Mouse (Mus musculus): ENCODE measurements around the gene Gucy2g. TPM values are rescaled to one million over a fixed set of nuclear protein-coding genes. Genes with fewer than 3 reads are reported as not detected.
A peak's percentile ranks its signal among the peaks of the same experiment; 100 is the strongest.

Gene Gucy2g
- polyA plus RNA-seq, 1 experiment from 2014 or later: 0.05 TPM

DNA sequence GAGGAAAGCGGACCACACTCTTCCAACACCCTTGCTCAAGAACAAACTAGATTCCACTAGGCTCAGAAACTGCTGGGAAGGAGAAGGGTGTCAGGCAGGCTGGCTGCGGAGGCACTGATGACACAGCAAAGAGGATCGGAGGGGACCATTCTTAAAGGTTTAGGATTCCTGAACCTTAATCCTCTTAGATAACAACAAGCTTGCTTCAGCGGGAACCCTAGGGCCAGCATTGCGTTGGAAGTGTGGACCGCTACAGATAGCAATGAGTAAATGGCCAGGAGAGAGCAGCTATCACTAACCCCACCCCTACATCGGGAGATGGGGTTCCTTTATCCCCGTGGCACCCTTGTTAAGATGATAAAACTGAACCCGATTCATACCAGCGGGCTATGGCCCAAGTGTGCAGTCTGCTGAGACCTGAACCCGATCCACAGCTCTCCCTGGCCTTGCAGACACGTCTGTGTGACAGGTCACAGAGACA, 22.3 kb downstream of the Gucy2g start:
- ATAC-seq (ENCODE audit: insufficient read depth, low FRiP score): peak; percentile 54
- no peaks in the 10 kb centered on the region for H3K36me3 ChIP-seq (ENCODE audit: control insufficient read depth, insufficient read depth, low read length)
- no peaks in the 10 kb centered on the region for H3K27me3 ChIP-seq (ENCODE audit: control insufficient read depth, insufficient read depth, low read length)
- peaks cover 6% of the 10 kb centered on the region for H3K4me1 ChIP-seq (ENCODE audit: control insufficient read depth, insufficient read depth, low read length)
- peak overlapping the region; percentile 42 for H3K4me3 ChIP-seq (replicated peaks; ENCODE audit: low read length)
- peak overlapping the region; percentile 59 for H3K4me2 ChIP-seq (ENCODE audit: low read depth, low read length)
- no peaks in the 10 kb centered on the region for H3K9me3 ChIP-seq (replicated peaks; ENCODE audit: control insufficient read depth, low read length)
- peak overlapping the region; percentile 63 for H3K9ac ChIP-seq (ENCODE audit: low read length)
- peak overlapping the region; percentile 68 for H3K27ac ChIP-seq (ENCODE audit: low read length)
- 23% methylated on average over 12 of the region's 12 CpGs for WGBS

DNA sequence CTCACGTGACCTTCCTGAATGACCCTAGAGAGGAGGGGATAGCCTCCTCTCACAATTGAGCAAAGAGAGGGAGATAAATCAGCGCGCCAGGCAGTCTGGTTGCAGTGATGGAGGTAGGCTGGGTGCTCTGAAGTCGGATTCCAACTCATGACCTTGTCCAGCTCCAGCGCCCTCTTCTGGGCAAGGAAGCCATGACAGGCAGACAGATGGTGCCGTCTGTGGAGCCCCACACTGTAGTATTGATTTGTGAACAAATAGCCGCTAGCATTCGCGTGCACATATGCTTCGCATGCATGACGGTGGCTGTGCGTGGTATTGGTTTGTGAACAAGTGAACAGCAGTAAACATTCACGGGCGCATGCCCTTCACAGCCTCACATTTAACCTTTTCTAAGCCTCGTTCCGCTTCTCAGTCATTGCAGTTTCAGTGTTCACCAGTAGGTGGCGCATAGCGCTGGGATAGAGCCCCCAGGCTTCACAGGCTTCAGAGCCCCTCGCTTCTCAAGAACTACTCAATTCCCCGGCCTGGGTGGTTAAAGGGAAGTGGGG, 22.8 kb downstream of the Gucy2g start:
- 4% methylated on average over 20 of the region's 20 CpGs for WGBS
- peak; percentile 35; the same call in 1 of the 2 replicates for ATAC-seq (ENCODE audit: insufficient read depth, low FRiP score)
- Histone ChIP-seq H3K27ac (ENCODE audit: low read length) (0 out of 2 replicates have a peak overlapping the region, but pooled peaks have one; percentile 68), H3K9me3 (replicated peaks; ENCODE audit: control insufficient read depth, low read length) (no peaks in the 10 kb centered on the region), H3K4me2 (ENCODE audit: low read depth, low read length) (peak overlapping the region; percentile 59), H3K36me3 (ENCODE audit: control insufficient read depth, insufficient read depth, low read length) (no peaks in the 10 kb centered on the region), H3K4me3 (replicated peaks; ENCODE audit: low read length) (peak overlapping the region; percentile 42), H3K27me3 (ENCODE audit: control insufficient read depth, insufficient read depth, low read length) (no peaks in the 10 kb centered on the region), H3K9ac (ENCODE audit: low read length) (peak overlapping the region; percentile 63), H3K4me1 (ENCODE audit: control insufficient read depth, insufficient read depth, low read length) (peaks cover 6% of the 10 kb centered on the region)

DNA sequence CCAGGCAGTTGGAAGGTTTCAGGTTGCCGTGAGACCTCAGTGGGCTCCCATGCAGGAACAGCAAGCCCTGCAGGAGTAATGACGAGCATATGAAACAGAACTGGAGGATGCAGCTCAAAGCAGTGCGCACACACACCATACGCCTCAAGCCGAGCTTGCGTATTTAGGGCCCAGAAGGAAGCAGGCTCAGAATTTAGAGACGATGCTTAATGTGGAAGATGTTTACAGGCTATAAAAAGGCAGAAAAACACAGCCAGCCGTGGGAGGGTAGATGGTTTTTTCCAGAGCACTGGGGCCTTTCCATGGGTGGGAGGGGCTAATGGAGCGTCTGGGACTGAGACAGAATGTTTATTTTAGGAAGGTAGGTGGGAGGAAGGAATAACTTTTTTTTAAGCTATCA, 23.7 kb downstream of the Gucy2g start:
- Histone ChIP-seq H3K9me3 (replicated peaks; ENCODE audit: control insufficient read depth, low read length) (no peaks in the 10 kb centered on the region), H3K27me3 (ENCODE audit: control insufficient read depth, insufficient read depth, low read length) (no peaks in the 10 kb centered on the region), H3K4me2 (ENCODE audit: low read depth, low read length) (no peak overlapping the region), H3K27ac (ENCODE audit: low read length) (no peak overlapping the region), H3K4me1 (ENCODE audit: control insufficient read depth, insufficient read depth, low read length) (peaks cover 6% of the 10 kb centered on the region), H3K36me3 (ENCODE audit: control insufficient read depth, insufficient read depth, low read length) (no peaks in the 10 kb centered on the region), H3K4me3 (replicated peaks; ENCODE audit: low read length) (no peak overlapping the region), H3K9ac (ENCODE audit: low read length) (no peak overlapping the region)
- ATAC-seq (ENCODE audit: insufficient read depth, low FRiP score): no peak
- 58% methylated on average over 9 of the region's 9 CpGs for WGBS

DNA sequence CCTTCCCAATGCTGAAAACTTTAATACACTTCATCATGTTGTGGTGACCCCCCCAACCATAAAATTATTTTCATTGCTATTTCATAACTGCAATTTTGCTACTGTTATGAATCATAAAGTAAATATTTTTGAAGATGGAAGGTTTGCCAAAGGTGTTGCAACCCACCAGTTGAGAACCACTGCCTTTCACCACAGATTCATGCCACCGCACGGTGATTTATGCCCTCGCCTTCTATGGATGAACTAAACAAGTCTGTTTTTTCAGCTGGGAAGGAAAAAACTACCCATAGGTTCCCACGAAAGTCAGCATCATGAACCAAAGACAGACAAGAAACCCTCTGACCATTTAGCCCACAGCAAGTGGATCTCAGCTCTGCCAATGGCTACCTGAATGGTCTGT, 24.2 kb downstream of the Gucy2g start:
- Histone ChIP-seq H3K9ac (ENCODE audit: low read length) (no peak overlapping the region), H3K36me3 (ENCODE audit: control insufficient read depth, insufficient read depth, low read length) (no peaks in the 10 kb centered on the region), H3K4me3 (replicated peaks; ENCODE audit: low read length) (no peak overlapping the region), H3K4me1 (ENCODE audit: control insufficient read depth, insufficient read depth, low read length) (peaks cover 6% of the 10 kb centered on the region), H3K9me3 (replicated peaks; ENCODE audit: control insufficient read depth, low read length) (no peaks in the 10 kb centered on the region), H3K27ac (ENCODE audit: low read length) (no peak overlapping the region), H3K4me2 (ENCODE audit: low read depth, low read length) (no peak overlapping the region), H3K27me3 (ENCODE audit: control insufficient read depth, insufficient read depth, low read length) (no peaks in the 10 kb centered on the region)
- no peak for ATAC-seq (ENCODE audit: insufficient read depth, low FRiP score)
- whole genome bisulfite sequencing: 73% methylated on average over 4 of the region's 4 CpGs

DNA sequence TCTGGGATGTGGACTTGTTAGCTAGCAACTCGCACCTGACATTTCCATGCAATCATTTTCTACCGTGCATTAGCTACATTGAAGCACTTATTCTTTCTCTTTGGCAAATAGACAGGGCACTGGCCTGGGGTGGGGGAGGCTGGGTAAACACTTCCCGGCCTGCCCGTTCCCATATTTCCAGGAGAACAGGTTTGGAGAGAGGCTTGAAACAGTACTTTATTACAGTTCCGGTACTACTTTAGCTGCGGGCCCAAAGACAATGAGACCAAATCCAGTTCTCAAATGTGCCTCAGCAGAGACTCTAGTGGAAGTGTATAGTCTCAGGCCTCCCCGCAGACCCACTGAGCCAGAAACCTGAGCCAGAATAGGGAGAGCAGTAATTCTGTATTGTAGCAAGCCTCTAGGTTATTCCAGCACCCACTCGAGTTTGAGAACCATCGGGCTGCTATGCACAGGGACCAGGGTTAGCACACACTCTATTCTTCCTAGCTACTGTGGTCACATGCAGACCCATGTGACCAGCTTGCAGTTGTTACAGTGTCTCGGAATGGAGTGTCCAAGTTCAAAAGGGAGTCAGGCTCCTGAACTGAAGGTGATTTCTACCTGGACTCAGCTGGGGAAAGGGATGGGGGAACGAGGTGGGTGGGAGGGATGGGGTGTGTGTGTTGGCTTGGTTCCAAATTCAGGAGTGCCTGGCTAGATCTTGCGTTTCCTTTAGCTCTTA, 27.3 kb downstream of the Gucy2g start:
- peaks cover 2% of the 10 kb centered on the region for H3K4me1 ChIP-seq (ENCODE audit: control insufficient read depth, insufficient read depth, low read length)
- WGBS: 51% methylated on average over 12 of the region's 12 CpGs
- ATAC-seq (ENCODE audit: insufficient read depth, low FRiP score): peak; percentile 51

DNA sequence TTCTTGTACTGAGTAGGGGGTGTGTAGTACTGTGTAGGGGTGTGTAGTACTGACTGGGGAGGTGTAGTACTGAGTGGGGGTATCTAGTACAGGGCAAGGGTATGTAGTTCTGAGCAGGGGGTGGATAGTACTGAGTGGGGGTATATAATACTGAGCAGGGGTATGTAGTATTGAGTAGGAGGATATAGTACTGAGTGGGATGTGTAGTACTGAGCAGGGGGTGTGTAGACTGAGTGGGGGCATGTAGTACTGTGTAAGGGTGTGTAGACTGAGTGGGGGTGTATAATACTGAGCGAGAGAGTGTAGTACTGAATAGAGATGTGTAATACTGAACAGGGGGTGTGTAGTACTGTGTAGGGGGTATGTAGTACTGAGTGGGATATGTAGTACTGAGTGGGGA, 29.3 kb downstream of the Gucy2g start:
- H3K27me3 ChIP-seq (ENCODE audit: control insufficient read depth, insufficient read depth, low read length): no peaks in the 10 kb centered on the region
- H3K9me3 ChIP-seq (replicated peaks; ENCODE audit: control insufficient read depth, low read length): no peaks in the 10 kb centered on the region
- H3K27ac ChIP-seq (ENCODE audit: low read length): no peak overlapping the region
- no peak overlapping the region for H3K9ac ChIP-seq (ENCODE audit: low read length)
- ATAC-seq (ENCODE audit: insufficient read depth, low FRiP score): peak; percentile 34; the same call in 1 of the 2 replicates
- H3K4me1 ChIP-seq (ENCODE audit: control insufficient read depth, insufficient read depth, low read length): no peaks in the 10 kb centered on the region; the same call in none of the 2 replicates
- H3K4me2 ChIP-seq (ENCODE audit: low read depth, low read length): no peak overlapping the region
- 85% methylated on average over 1 of the region's 1 CpGs for WGBS
- H3K4me3 ChIP-seq (replicated peaks; ENCODE audit: low read length): no peak overlapping the region
- H3K36me3 ChIP-seq (ENCODE audit: control insufficient read depth, insufficient read depth, low read length): no peaks in the 10 kb centered on the region

More for the DNA sequence above, 27.3 kb downstream of the Gucy2g start:
- peak overlapping the region; percentile 14; the same call in 1 of the 2 replicates for H3K9ac ChIP-seq (ENCODE audit: low read length)
- H3K4me3 ChIP-seq (replicated peaks; ENCODE audit: low read length): no peak overlapping the region
- no peaks in the 10 kb centered on the region for H3K27me3 ChIP-seq (ENCODE audit: control insufficient read depth, insufficient read depth, low read length)
- no peaks in the 10 kb centered on the region for H3K36me3 ChIP-seq (ENCODE audit: control insufficient read depth, insufficient read depth, low read length)
- H3K4me2 ChIP-seq (ENCODE audit: low read depth, low read length): peak overlapping the region; percentile 3; the same call in 1 of the 2 replicates
- peak overlapping the region; percentile 78 for H3K27ac ChIP-seq (ENCODE audit: low read length)
- no peaks in the 10 kb centered on the region for H3K9me3 ChIP-seq (replicated peaks; ENCODE audit: control insufficient read depth, low read length)

DNA sequence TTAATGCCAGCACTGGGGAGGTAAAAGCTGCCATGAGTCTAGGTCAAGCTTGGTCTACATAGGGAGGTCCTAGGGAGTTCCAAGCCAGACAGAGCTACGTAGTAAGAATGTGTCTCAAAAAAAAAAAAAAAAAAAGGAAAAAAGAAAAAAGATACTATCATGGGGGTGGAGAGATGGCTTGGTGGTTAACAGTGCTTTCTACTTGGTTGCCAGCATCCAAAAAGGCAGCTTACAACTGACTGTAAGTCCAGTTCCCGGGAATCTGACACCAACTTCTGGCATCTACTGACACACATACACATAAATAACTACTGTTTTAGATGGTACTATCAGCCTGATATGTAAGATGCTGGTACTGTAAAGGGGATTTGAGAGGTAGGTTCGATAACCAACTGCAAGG, 32.0 kb downstream of the Gucy2g start:
- no peak overlapping the region for H3K4me3 ChIP-seq (replicated peaks; ENCODE audit: low read length)
- no peaks in the 10 kb centered on the region for H3K27me3 ChIP-seq (ENCODE audit: control insufficient read depth, insufficient read depth, low read length)
- H3K36me3 ChIP-seq (ENCODE audit: control insufficient read depth, insufficient read depth, low read length): no peaks in the 10 kb centered on the region
- no peak overlapping the region for H3K9ac ChIP-seq (ENCODE audit: low read length)
- ATAC-seq (ENCODE audit: insufficient read depth, low FRiP score): no peak
- no peaks in the 10 kb centered on the region; the same call in none of the 2 replicates for H3K4me1 ChIP-seq (ENCODE audit: control insufficient read depth, insufficient read depth, low read length)
- no peak overlapping the region for H3K27ac ChIP-seq (ENCODE audit: low read length)
- WGBS: 88% methylated on average over 3 of the region's 3 CpGs
- no peak overlapping the region for H3K4me2 ChIP-seq (ENCODE audit: low read depth, low read length)
- H3K9me3 ChIP-seq (replicated peaks; ENCODE audit: control insufficient read depth, low read length): no peaks in the 10 kb centered on the region

DNA sequence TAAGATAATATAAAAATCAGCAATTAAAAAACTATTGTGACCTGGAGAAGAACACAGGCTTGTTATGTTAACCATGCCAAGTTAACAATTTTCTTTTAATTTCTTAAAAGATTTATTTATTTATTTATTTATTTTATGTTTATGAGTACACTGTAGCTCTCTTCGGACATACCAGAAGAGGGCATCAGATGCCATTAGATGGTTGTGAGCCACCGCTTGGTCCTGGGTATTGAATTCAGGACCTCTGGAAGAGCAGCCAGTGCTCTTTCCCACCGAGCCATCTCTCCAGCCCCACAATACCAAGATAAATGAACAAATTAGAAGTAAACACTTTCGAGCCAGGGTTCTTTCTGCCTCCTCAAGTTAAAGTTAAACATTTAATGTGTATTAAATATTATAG, 32.4 kb downstream of the Gucy2g start:
- Histone ChIP-seq H3K4me1 (ENCODE audit: control insufficient read depth, insufficient read depth, low read length) (no peaks in the 10 kb centered on the region; the same call in 1 of the 2 replicates), H3K27ac (ENCODE audit: low read length) (no peak overlapping the region), H3K36me3 (ENCODE audit: control insufficient read depth, insufficient read depth, low read length) (no peaks in the 10 kb centered on the region), H3K27me3 (ENCODE audit: control insufficient read depth, insufficient read depth, low read length) (no peaks in the 10 kb centered on the region), H3K9ac (ENCODE audit: low read length) (no peak overlapping the region), H3K4me3 (replicated peaks; ENCODE audit: low read length) (no peak overlapping the region), H3K9me3 (replicated peaks; ENCODE audit: control insufficient read depth, low read length) (no peaks in the 10 kb centered on the region), H3K4me2 (ENCODE audit: low read depth, low read length) (no peak overlapping the region)
- WGBS: 60% methylated on average over 4 of the region's 4 CpGs
- no peak for ATAC-seq (ENCODE audit: insufficient read depth, low FRiP score)

DNA sequence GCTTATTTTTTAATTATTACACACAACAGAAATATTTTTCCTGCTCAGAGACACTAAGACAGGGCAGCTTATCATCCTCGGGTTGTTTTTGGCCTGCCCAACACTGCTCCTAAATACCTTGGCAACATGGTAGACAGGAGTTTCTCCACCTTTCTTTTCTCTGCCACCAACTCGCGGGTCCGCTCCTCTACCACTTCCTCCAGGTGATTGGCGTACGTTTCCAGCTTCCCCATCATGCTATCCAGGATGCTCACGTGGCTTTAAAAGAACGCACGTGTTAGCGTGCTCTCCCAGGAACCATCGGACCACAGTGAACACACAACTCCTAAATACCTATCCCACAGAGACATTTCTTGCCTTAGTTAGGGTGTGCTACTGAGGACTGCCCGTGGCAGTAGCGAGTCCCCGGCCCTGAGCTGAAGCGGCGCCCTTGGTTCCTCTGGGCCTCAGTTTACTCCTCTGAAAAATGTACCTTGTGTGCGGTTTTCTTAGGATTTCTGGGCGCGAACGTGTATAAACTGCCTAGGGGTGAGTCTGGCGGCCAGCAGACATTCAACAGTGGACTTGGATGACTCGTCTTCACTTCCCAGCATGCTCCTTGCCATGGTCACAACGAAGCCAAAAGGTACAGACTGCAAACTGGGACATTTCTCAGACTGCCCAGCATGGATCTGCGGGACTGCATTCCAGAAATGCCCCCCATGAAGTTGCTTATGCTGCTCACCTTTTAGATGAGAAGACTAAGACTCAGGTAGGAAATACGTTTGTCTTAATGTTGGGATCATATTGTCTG, 33.1 kb downstream of the Gucy2g start:
- 58% methylated on average over 25 of the region's 25 CpGs for WGBS
- Histone ChIP-seq H3K9me3 (replicated peaks; ENCODE audit: control insufficient read depth, low read length) (no peaks in the 10 kb centered on the region), H3K36me3 (ENCODE audit: control insufficient read depth, insufficient read depth, low read length) (no peaks in the 10 kb centered on the region), H3K4me2 (ENCODE audit: low read depth, low read length) (no peak overlapping the region), H3K4me3 (replicated peaks; ENCODE audit: low read length) (no peak overlapping the region), H3K4me1 (ENCODE audit: control insufficient read depth, insufficient read depth, low read length) (no peaks in the 10 kb centered on the region), H3K27ac (ENCODE audit: low read length) (no peak overlapping the region), H3K9ac (ENCODE audit: low read length) (no peak overlapping the region), H3K27me3 (ENCODE audit: control insufficient read depth, insufficient read depth, low read length) (no peaks in the 10 kb centered on the region)
- no peak for ATAC-seq (ENCODE audit: insufficient read depth, low FRiP score)

Measured in stomach, embryonic 16.5 days (tissue).